Mouse (Mus musculus): Measurements from ENCODE around the gene Plekhb1. TPM values are rescaled to one million over a fixed set of nuclear protein-coding genes. Genes with fewer than 3 reads are reported as not detected.
A peak's percentile ranks its signal among the peaks of the same experiment; 100 is the strongest.

The Plekhb1 gene
- 1.3 and 1.6 TPM in 2 replicates for polyA plus RNA-seq (2014; fragmentation: Nextera tagmentation; extraction: Ambion mirVana)

- H3K4me1 ChIP-seq (ENCODE audit: control insufficient read depth in 2 of 2, insufficient read depth in 2 of 2, low read length in 2 of 2): peaks cover 6 to 8% of the 10 kb centered on the region in 2 experiments; a peak in 2 of 4 replicates
- no peak for ATAC-seq (ENCODE audit: insufficient number of reproducible peaks, insufficient read depth, low FRiP score, low read depth)
- no peaks in the 10 kb centered on the region for H3K36me3 ChIP-seq (ENCODE audit: control insufficient read depth, insufficient read depth, low read length)
- no peaks in the 10 kb centered on the region for H3K27me3 ChIP-seq (ENCODE audit: control insufficient read depth, insufficient read depth, low read length)
- whole genome bisulfite sequencing: 70% methylated on average over 8 of the region's 8 CpGs
- no peak within 1 kb of the TSS for H3K4me3 ChIP-seq (ENCODE audit: control insufficient read depth in 1 of 2, insufficient read depth in 1 of 2, low read depth in 1 of 2, low read length in 2 of 2)
- H3K27ac ChIP-seq (replicated peaks in 1 of 2; ENCODE audit: control insufficient read depth in 1 of 2, insufficient read depth in 1 of 2, low read depth in 2 of 2, low read length in 2 of 2): no peak within 1 kb of the TSS
- no peaks in the 10 kb centered on the region for H3K9me3 ChIP-seq (ENCODE audit: control insufficient read depth, low read length)
- peak within 1 kb of the TSS; percentile 55 for H3K4me2 ChIP-seq (ENCODE audit: low read length)
- H3K9ac ChIP-seq (ENCODE audit: low read length): no peak within 1 kb of the TSS
These were observed at the start of gene Plekhb1 for GRCm38 (mm10) chr7:100662231-100662630. Gene Plekhb1 (minus strand): TSS chr7:100662414.

- peak; percentile 70 for ATAC-seq (ENCODE audit: insufficient number of reproducible peaks, insufficient read depth, low FRiP score, low read depth)
- H3K36me3 ChIP-seq (ENCODE audit: control insufficient read depth, insufficient read depth, low read length): no peaks in the 10 kb centered on the region
- H3K27me3 ChIP-seq (ENCODE audit: control insufficient read depth, insufficient read depth, low read length): no peaks in the 10 kb centered on the region
- peaks cover 0 to 14% of the 10 kb centered on the region in 2 experiments; a peak in 3 of 4 replicates for H3K4me1 ChIP-seq (ENCODE audit: control insufficient read depth in 2 of 2, insufficient read depth in 2 of 2, low read length in 2 of 2)
- under 1% methylated on average over 23 of the region's 23 CpGs for WGBS
- peak overlapping the region; percentile 97 to 100 for H3K4me3 ChIP-seq (ENCODE audit: control insufficient read depth in 1 of 2, insufficient read depth in 1 of 2, low read depth in 1 of 2, low read length in 2 of 2)
- peak overlapping the region; percentile 86 for H3K4me2 ChIP-seq (ENCODE audit: low read length)
- H3K27ac ChIP-seq (replicated peaks in 1 of 2; ENCODE audit: control insufficient read depth in 1 of 2, insufficient read depth in 1 of 2, low read depth in 2 of 2, low read length in 2 of 2): peak overlapping the region; percentile 98 to 99
- H3K9me3 ChIP-seq (ENCODE audit: control insufficient read depth, low read length): no peaks in the 10 kb centered on the region
- H3K9ac ChIP-seq (ENCODE audit: low read length): peak overlapping the region; percentile 97
These were observed 44.8 kb upstream of the Plekhb1 start for GRCm38 (mm10) chr7:100706883-100707480.

- no peaks in the 10 kb centered on the region for H3K36me3 ChIP-seq (ENCODE audit: control insufficient read depth, insufficient read depth, low read length)
- peak within 1 kb of the TSS; percentile 97 for H3K9ac ChIP-seq (ENCODE audit: low read length)
- WGBS: under 1% methylated on average over 29 of the region's 37 CpGs
- H3K27me3 ChIP-seq (ENCODE audit: control insufficient read depth, insufficient read depth, low read length): no peaks in the 10 kb centered on the region
- H3K4me3 ChIP-seq (ENCODE audit: control insufficient read depth in 1 of 2, insufficient read depth in 1 of 2, low read depth in 1 of 2, low read length in 2 of 2): peak within 1 kb of the TSS; percentile 97 to 100
- H3K4me2 ChIP-seq (ENCODE audit: low read length): peak within 1 kb of the TSS; percentile 86
- peak; percentile 99 for ATAC-seq (ENCODE audit: insufficient number of reproducible peaks, insufficient read depth, low FRiP score, low read depth)
- H3K9me3 ChIP-seq (ENCODE audit: control insufficient read depth, low read length): no peaks in the 10 kb centered on the region
- peaks cover 0 to 14% of the 10 kb centered on the region in 2 experiments; a peak in 3 of 4 replicates for H3K4me1 ChIP-seq (ENCODE audit: control insufficient read depth in 2 of 2, insufficient read depth in 2 of 2, low read length in 2 of 2)
- H3K27ac ChIP-seq (replicated peaks in 1 of 2; ENCODE audit: control insufficient read depth in 1 of 2, insufficient read depth in 1 of 2, low read depth in 2 of 2, low read length in 2 of 2): peak within 1 kb of the TSS; percentile 98 to 99
These were observed 44.1 kb upstream of the Plekhb1 start, which contains the start of gene Fam168a for GRCm38 (mm10) chr7:100706143-100706841. Gene Fam168a (plus strand): TSS chr7:100706635.

DNA sequence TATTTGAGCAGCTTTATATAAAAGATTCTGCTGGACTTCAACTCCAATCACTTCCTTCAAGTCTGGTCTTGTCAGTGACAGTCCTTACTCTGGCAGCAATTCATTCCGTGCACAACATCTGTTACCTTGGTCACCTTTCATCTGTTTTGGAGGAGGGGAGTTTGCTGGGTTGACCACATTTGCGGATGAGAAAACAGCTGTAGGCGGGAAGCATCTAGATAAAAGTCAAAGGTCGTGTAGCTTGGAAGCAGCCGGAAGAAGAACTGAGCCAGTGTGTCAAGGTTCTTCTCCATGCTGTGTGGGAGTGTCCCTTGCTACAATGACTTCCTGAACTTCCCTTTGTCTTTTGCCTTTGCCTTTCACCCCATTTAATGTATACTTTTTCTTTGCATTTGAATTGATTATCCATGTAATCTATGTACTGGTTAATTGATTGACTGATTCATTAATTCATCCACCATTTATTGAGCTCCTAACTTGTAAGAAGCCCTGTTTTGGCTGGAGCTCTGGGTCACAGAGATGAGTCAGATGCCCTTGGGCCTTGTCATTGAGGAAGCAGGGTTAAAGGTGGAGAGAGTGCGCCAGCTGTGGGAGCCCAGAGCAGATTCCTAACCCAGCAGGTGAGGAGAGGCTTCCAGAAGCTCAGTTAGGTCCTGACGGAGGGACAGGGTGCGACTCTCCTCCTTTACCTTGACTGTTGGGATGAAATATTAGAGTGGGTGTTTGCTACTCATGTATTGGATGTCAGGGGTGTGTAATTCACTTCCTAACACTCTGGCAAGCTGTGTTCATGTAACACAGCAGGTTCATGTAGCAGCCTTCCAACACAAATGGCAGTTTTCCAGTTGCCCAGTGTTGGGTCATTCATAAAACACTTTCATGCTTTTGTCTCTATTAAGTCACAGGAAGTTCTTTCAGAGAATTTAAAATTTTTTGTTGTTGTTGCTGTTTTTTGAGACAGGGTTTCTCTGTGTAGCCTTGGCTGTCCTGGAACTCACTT, 37.9 kb upstream of the Plekhb1 start:
- Histone ChIP-seq H3K9ac (ENCODE audit: low read length) (no peak overlapping the region), H3K4me2 (ENCODE audit: low read length) (no peak overlapping the region), H3K27ac (replicated peaks in 1 of 2; ENCODE audit: control insufficient read depth in 1 of 2, insufficient read depth in 1 of 2, low read depth in 2 of 2, low read length in 2 of 2) (no peak overlapping the region), H3K27me3 (ENCODE audit: control insufficient read depth, insufficient read depth, low read length) (no peaks in the 10 kb centered on the region), H3K36me3 (ENCODE audit: control insufficient read depth, insufficient read depth, low read length) (no peaks in the 10 kb centered on the region), H3K9me3 (ENCODE audit: control insufficient read depth, low read length) (0 out of 2 replicates have a peak, but pooled peaks cover 4% of the 10 kb centered on the region), H3K4me3 (ENCODE audit: control insufficient read depth in 1 of 2, insufficient read depth in 1 of 2, low read depth in 1 of 2, low read length in 2 of 2) (no peak overlapping the region), H3K4me1 (ENCODE audit: control insufficient read depth in 2 of 2, insufficient read depth in 2 of 2, low read length in 2 of 2) (no peaks in the 10 kb centered on the region; a peak in 1 of 4 replicates)
- WGBS: 58% methylated on average over 8 of the region's 8 CpGs
- no peak for ATAC-seq (ENCODE audit: insufficient number of reproducible peaks, insufficient read depth, low FRiP score, low read depth)

DNA sequence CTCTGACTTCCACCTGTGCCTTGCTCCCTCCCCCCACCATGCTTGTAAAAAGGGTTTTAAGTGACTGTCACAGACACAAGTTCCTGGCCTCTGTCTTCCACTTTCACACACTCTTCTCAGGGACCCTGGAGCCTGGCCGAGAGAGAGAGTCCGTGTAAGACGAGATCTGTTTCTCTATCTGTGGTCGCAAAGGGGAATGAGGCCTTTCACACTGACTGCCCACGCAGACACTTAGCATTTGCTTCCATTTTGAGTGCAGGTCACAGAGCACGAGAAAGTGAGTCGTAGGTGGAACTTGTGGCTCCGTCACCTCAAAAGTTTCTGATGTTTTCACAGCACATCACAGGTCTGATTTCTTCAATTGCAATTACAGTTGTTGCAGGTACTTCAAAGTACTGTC, 31.0 kb upstream of the Plekhb1 start:
- no peaks in the 10 kb centered on the region for H3K27me3 ChIP-seq (ENCODE audit: control insufficient read depth, insufficient read depth, low read length)
- WGBS: 61% methylated on average over 8 of the region's 8 CpGs
- no peak overlapping the region for H3K27ac ChIP-seq (replicated peaks in 1 of 2; ENCODE audit: control insufficient read depth in 1 of 2, insufficient read depth in 1 of 2, low read depth in 2 of 2, low read length in 2 of 2)
- no peak overlapping the region for H3K9ac ChIP-seq (ENCODE audit: low read length)
- no peak overlapping the region for H3K4me2 ChIP-seq (ENCODE audit: low read length)
- no peak overlapping the region for H3K4me3 ChIP-seq (ENCODE audit: control insufficient read depth in 1 of 2, insufficient read depth in 1 of 2, low read depth in 1 of 2, low read length in 2 of 2)
- H3K9me3 ChIP-seq (ENCODE audit: control insufficient read depth, low read length): 0 out of 2 replicates have a peak, but pooled peaks cover 4% of the 10 kb centered on the region
- ATAC-seq (ENCODE audit: insufficient number of reproducible peaks, insufficient read depth, low FRiP score, low read depth): no peak
- H3K4me1 ChIP-seq (ENCODE audit: control insufficient read depth in 2 of 2, insufficient read depth in 2 of 2, low read length in 2 of 2): no peaks in the 10 kb centered on the region
- H3K36me3 ChIP-seq (ENCODE audit: control insufficient read depth, insufficient read depth, low read length): no peaks in the 10 kb centered on the region

- H3K9me3 ChIP-seq (ENCODE audit: control insufficient read depth, low read length): no peaks in the 10 kb centered on the region
- no peak overlapping the region for H3K27ac ChIP-seq (replicated peaks in 1 of 2; ENCODE audit: control insufficient read depth in 1 of 2, insufficient read depth in 1 of 2, low read depth in 2 of 2, low read length in 2 of 2)
- no peak overlapping the region for H3K4me2 ChIP-seq (ENCODE audit: low read length)
- no peaks in the 10 kb centered on the region for H3K4me1 ChIP-seq (ENCODE audit: control insufficient read depth in 2 of 2, insufficient read depth in 2 of 2, low read length in 2 of 2)
- no peak overlapping the region for H3K9ac ChIP-seq (ENCODE audit: low read length)
- H3K36me3 ChIP-seq (ENCODE audit: control insufficient read depth, insufficient read depth, low read length): no peaks in the 10 kb centered on the region
- no peak overlapping the region for H3K4me3 ChIP-seq (ENCODE audit: control insufficient read depth in 1 of 2, insufficient read depth in 1 of 2, low read depth in 1 of 2, low read length in 2 of 2)
- 74% methylated on average over 7 of the region's 7 CpGs for WGBS
- H3K27me3 ChIP-seq (ENCODE audit: control insufficient read depth, insufficient read depth, low read length): no peaks in the 10 kb centered on the region
- ATAC-seq (ENCODE audit: insufficient number of reproducible peaks, insufficient read depth, low FRiP score, low read depth): no peak
These were observed 26.3 kb upstream of the Plekhb1 start for GRCm38 (mm10) chr7:100688471-100688870.

Data from heart, embryonic 14.5 days (tissue).